Mouse (Mus musculus): ENCODE data around the gene Kirrel2. TPM values are rescaled to one million over a fixed set of nuclear protein-coding genes. Genes with fewer than 3 reads are reported as not detected.

Kirrel2 gene
- polyA plus RNA-seq, 1 experiment, result 9.4 TPM

DNA sequence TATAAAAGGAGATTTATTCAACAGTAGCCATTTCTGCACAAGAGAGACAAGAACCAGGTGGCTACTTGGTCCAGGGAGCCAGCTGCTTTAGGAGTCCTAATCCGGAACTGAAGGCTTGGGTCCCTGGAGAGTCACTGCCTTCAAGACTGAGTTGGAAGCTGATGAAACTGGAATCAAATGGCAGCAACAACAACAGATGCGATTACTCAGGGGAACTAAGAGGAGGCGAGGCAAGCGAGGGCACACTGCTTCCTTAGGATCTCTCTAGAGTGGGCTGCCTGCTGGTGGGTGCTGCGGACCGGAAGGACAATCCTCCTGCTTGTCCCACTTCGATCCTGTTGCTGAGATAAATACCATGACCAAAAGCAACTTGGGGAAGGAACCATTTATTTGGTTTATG, 57.8 kb downstream of the Kirrel2 start:
- Histone ChIP-seq H3K9me3 (replicated peaks; ENCODE audit: control insufficient read depth, insufficient read depth, low read length, poor library complexity, severe bottlenecking) (no peaks in the 10 kb centered on the region), H3K36me3 (ENCODE audit: control insufficient read depth, insufficient read depth, low read length, poor library complexity, severe bottlenecking) (no peaks in the 10 kb centered on the region), H3K4me3 (ENCODE audit: low read depth, low read length) (no peak overlapping the region), H3K4me1 (ENCODE audit: control insufficient read depth, insufficient read depth, low read length) (no peaks in the 10 kb centered on the region), H3K27me3 (ENCODE audit: control insufficient read depth, insufficient read depth, low read length, poor library complexity, severe bottlenecking) (no peaks in the 10 kb centered on the region), H3K9ac (ENCODE audit: low read depth, poor library complexity, severe bottlenecking) (no peak overlapping the region), H3K27ac (ENCODE audit: insufficient read depth, low read length) (no peak overlapping the region)
- TF ChIP-seq POLR2A (IDR thresholded peaks at IDR 0.05; ENCODE audit: insufficient read depth, low read length) (no peak), CTCF (IDR thresholded peaks at IDR 0.05; ENCODE audit: low read depth, low read length) (no peak), EP300 (IDR thresholded peaks at IDR 0.05; ENCODE audit: insufficient read depth, low read depth, low read length) (no peak)

Other genes starting within 250 kb of the Kirrel2 start
- gene Polr2i, start 225.7 kb downstream of the Kirrel2 start, polyA plus RNA-seq (2011; ENCODE audit: insufficient read depth, insufficient read length, low read depth, missing spikeins), result 58.7 and 65.4 TPM in 2 replicates
- 86.6 and 90.0 TPM in 2 replicates for gene Tbcb, start 225.4 kb downstream of the Kirrel2 start, polyA plus RNA-seq (2011; ENCODE audit: insufficient read depth, insufficient read length, low read depth, missing spikeins)
- gene Ovol3, start 222.0 kb downstream of the Kirrel2 start, polyA plus RNA-seq (2011; ENCODE audit: insufficient read depth, insufficient read length, low read depth, missing spikeins), result not detected in 2 replicates
- 0.60 and 0.84 TPM in 2 replicates for gene Thap8, start 177.6 kb downstream of the Kirrel2 start, polyA plus RNA-seq (2011; ENCODE audit: insufficient read depth, insufficient read length, low read depth, missing spikeins)
- gene Wdr62, start 177.3 kb downstream of the Kirrel2 start, polyA plus RNA-seq (2011; ENCODE audit: insufficient read depth, insufficient read length, low read depth, missing spikeins), result 26.2 and 27.0 TPM in 2 replicates
- gene Clip3, start 166.0 kb downstream of the Kirrel2 start, polyA plus RNA-seq (2011; ENCODE audit: insufficient read depth, insufficient read length, low read depth, missing spikeins), result 49.4 and 52.2 TPM in 2 replicates
- gene Alkbh6, start 149.0 kb downstream of the Kirrel2 start, polyA plus RNA-seq (2011; ENCODE audit: insufficient read depth, insufficient read length, low read depth, missing spikeins), result 25.3 and 29.5 TPM in 2 replicates
- 41.6 and 43.7 TPM in 2 replicates for gene Syne4, start 142.9 kb downstream of the Kirrel2 start, polyA plus RNA-seq (2011; ENCODE audit: insufficient read depth, insufficient read length, low read depth, missing spikeins)
- gene E130208F15Rik, start 135.9 kb downstream of the Kirrel2 start, polyA plus RNA-seq (2011; ENCODE audit: insufficient read depth, insufficient read length, low read depth, missing spikeins), result 0.52 and 0.58 TPM in 2 replicates
- gene Sdhaf1, start 133.8 kb downstream of the Kirrel2 start, polyA plus RNA-seq (2011; ENCODE audit: insufficient read depth, insufficient read length, low read depth, missing spikeins), result 5.6 and 7.3 TPM in 2 replicates
- gene Lrfn3, start 94.9 kb downstream of the Kirrel2 start, polyA plus RNA-seq (2011; ENCODE audit: insufficient read depth, insufficient read length, low read depth, missing spikeins), result 4.2 and 6.3 TPM in 2 replicates
- gene Tyrobp, start 43.9 kb downstream of the Kirrel2 start, polyA plus RNA-seq (2011; ENCODE audit: insufficient read depth, insufficient read length, low read depth, missing spikeins), result not detected in 2 replicates
- gene Hcst, start 37.8 kb downstream of the Kirrel2 start, polyA plus RNA-seq (2011; ENCODE audit: insufficient read depth, insufficient read length, low read depth, missing spikeins), result not detected in 2 replicates
- 4.1 TPM in 2 replicates for gene Nfkbid, start 36.0 kb downstream of the Kirrel2 start, polyA plus RNA-seq (2011; ENCODE audit: insufficient read depth, insufficient read length, low read depth, missing spikeins)
- gene Aplp1, start 12.2 kb downstream of the Kirrel2 start, polyA plus RNA-seq (2011; ENCODE audit: insufficient read depth, insufficient read length, low read depth, missing spikeins), result 70.6 and 78.2 TPM in 2 replicates
- 27.5 and 30.9 TPM in 2 replicates for gene Nphs1, start 625 bp upstream of the Kirrel2 start, polyA plus RNA-seq (2011; ENCODE audit: insufficient read depth, insufficient read length, low read depth, missing spikeins)
- gene Prodh2, start 35.9 kb upstream of the Kirrel2 start, polyA plus RNA-seq (2011; ENCODE audit: insufficient read depth, insufficient read length, low read depth, missing spikeins), result 0.58 TPM in 1 of 2 replicates, not detected in the other
- gene Arhgap33, start 77.4 kb upstream of the Kirrel2 start, polyA plus RNA-seq (2011; ENCODE audit: insufficient read depth, insufficient read length, low read depth, missing spikeins), result 6.0 and 6.5 TPM in 2 replicates
- gene Hspb6, start 94.5 kb upstream of the Kirrel2 start, polyA plus RNA-seq (2011; ENCODE audit: insufficient read depth, insufficient read length, low read depth, missing spikeins), result 6.4 and 7.0 TPM in 2 replicates
- gene Proser3, start 94.6 kb upstream of the Kirrel2 start, polyA plus RNA-seq (2011; ENCODE audit: insufficient read depth, insufficient read length, low read depth, missing spikeins), result 16.8 and 17.3 TPM in 2 replicates
- gene Lin37, start 102.1 kb upstream of the Kirrel2 start, polyA plus RNA-seq (2011; ENCODE audit: insufficient read depth, insufficient read length, low read depth, missing spikeins), result 23.3 and 29.3 TPM in 2 replicates
- 50.9 and 73.9 TPM in 2 replicates for gene U2af1l4, start 105.6 kb upstream of the Kirrel2 start, polyA plus RNA-seq (2011; ENCODE audit: insufficient read depth, insufficient read length, low read depth, missing spikeins)
- gene Gm49396, start 105.7 kb upstream of the Kirrel2 start, polyA plus RNA-seq (2011; ENCODE audit: insufficient read depth, insufficient read length, low read depth, missing spikeins), result 1.8 and 1.9 TPM in 2 replicates
- 99.8 and 107 TPM in 2 replicates for gene Psenen, start 105.9 kb upstream of the Kirrel2 start, polyA plus RNA-seq (2011; ENCODE audit: insufficient read depth, insufficient read length, low read depth, missing spikeins)
- gene Igflr1, start 107.7 kb upstream of the Kirrel2 start, polyA plus RNA-seq (2011; ENCODE audit: insufficient read depth, insufficient read length, low read depth, missing spikeins), result 0.72 TPM in 1 of 2 replicates, not detected in the other
- gene Kmt2b, start 131.0 kb upstream of the Kirrel2 start, polyA plus RNA-seq (2011; ENCODE audit: insufficient read depth, insufficient read length, low read depth, missing spikeins), result 70.2 and 81.4 TPM in 2 replicates
- gene Zbtb32, start 141.2 kb upstream of the Kirrel2 start, polyA plus RNA-seq (2011; ENCODE audit: insufficient read depth, insufficient read length, low read depth, missing spikeins), result 20.3 and 22.7 TPM in 2 replicates
- gene Upk1a, start 155.2 kb upstream of the Kirrel2 start, polyA plus RNA-seq (2011; ENCODE audit: insufficient read depth, insufficient read length, low read depth, missing spikeins), result 2.5 and 2.8 TPM in 2 replicates
- gene Cox6b1, start 168.5 kb upstream of the Kirrel2 start, polyA plus RNA-seq (2011; ENCODE audit: insufficient read depth, insufficient read length, low read depth, missing spikeins), result 540 and 569 TPM in 2 replicates
- gene Etv2, start 178.2 kb upstream of the Kirrel2 start, polyA plus RNA-seq (2011; ENCODE audit: insufficient read depth, insufficient read length, low read depth, missing spikeins), result 2.8 and 3.3 TPM in 2 replicates
- gene Rbm42, start 192.6 kb upstream of the Kirrel2 start, polyA plus RNA-seq (2011; ENCODE audit: insufficient read depth, insufficient read length, low read depth, missing spikeins), result 42.3 and 47.0 TPM in 2 replicates
- gene Haus5, start 207.3 kb upstream of the Kirrel2 start, polyA plus RNA-seq (2011; ENCODE audit: insufficient read depth, insufficient read length, low read depth, missing spikeins), result 16.9 and 17.8 TPM in 2 replicates
- not detected in 2 replicates for gene Pmis2, start 213.9 kb upstream of the Kirrel2 start, polyA plus RNA-seq (2011; ENCODE audit: insufficient read depth, insufficient read length, low read depth, missing spikeins)
- not detected in 2 replicates for gene 2200002J24Rik, start 241.2 kb upstream of the Kirrel2 start, polyA plus RNA-seq (2011; ENCODE audit: insufficient read depth, insufficient read length, low read depth, missing spikeins)